Mouse (Mus musculus) left cerebral cortex, postnatal 36 days (tissue): ENCODE measurements around the gene Vezt. TPM values are rescaled to one million over a fixed set of nuclear protein-coding genes. Genes with fewer than 3 reads are reported as not detected.
A peak's percentile ranks its signal among the peaks of the same experiment; 100 is the strongest.

Experiments
- DNase-seq, 2 experiments: peaks; one replicate each; pipeline ENCODE4 v3.0.0; 2021 to 2022; ENCODE audit warnings: low spot score in 2 of 2, mixed read lengths in 1 of 2
- intact Hi-C: fragments of 180-260 bp; cut with DNase I; formaldehyde crosslinking; loops from one replicate; pipeline ENCODE4 v1.15.1; 2025
- total RNA-seq, 2 experiments: library from RNA; stranded (reverse); gene quantifications; 2 replicates each; pipeline ENCODE4 v1.2.3; 2021

The Vezt gene
- total RNA-seq, 2 experiments from 2014 or later, result 76.5 to 81.5 TPM

DNA sequence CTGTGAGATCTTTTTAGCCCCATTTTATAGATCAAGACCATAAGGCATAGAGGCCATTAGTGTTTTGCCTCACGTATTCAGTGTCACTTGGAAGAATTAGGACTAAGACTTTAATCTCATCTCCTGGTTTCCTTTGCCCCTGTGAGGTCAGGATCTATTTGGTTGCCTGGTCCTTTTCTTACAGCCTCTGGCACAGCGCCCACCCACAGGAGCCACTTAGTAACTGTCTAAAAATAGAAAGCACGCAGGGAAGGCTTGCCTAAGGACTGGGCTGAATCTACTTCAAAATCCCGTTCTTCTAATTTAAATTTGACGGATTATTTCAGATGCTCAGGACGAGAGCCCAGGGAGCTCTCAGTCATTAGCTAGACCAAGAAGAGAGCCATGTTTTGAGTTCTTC is 116.9 kb downstream of the Vezt start:
- intact Hi-C loops, result no loop called here
- no peak for DNase-seq

DNA sequence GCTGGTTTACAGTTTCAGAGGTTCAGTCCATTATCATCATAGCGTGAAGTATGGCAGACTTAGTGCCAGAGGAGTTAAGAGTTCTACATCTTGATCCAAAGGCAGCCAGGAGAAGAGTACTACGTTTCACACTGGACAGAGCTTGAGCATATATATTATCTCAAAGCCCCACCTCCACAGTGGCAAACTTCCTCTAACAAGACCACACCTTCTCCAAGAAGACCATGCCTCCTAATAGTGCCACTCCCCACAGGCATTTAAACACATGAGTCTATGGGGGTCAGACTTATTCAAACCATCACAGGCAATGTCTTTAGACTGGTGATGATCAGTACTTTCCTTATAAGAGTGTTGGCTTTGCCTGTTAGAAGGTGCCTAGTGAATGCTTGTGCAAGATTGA is 117.5 kb downstream of the Vezt start:
- intact Hi-C loops, result no loop called here
- no peak for DNase-seq

DNA sequence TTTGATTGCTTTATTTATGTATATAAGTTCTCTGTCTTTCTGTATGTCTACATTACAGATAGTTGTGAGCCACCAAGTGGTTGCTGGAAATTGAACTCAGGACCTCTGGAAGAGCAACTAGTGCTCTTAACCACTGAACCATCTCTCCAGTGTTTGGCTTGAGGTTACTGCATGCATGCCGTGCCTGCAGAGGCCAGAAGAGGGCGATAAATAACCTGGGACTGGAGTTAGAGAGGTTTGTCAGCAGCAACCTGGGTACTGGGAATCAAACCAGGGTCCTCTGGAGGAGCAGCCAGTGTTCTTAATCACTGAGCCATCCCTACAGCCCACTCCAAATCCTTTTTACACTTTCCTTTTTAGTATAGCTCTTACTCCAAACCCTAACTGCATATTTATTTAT is 118.8 kb downstream of the Vezt start:
- intact Hi-C loops, result no loop called here
- DNase-seq, result no peak

DNA sequence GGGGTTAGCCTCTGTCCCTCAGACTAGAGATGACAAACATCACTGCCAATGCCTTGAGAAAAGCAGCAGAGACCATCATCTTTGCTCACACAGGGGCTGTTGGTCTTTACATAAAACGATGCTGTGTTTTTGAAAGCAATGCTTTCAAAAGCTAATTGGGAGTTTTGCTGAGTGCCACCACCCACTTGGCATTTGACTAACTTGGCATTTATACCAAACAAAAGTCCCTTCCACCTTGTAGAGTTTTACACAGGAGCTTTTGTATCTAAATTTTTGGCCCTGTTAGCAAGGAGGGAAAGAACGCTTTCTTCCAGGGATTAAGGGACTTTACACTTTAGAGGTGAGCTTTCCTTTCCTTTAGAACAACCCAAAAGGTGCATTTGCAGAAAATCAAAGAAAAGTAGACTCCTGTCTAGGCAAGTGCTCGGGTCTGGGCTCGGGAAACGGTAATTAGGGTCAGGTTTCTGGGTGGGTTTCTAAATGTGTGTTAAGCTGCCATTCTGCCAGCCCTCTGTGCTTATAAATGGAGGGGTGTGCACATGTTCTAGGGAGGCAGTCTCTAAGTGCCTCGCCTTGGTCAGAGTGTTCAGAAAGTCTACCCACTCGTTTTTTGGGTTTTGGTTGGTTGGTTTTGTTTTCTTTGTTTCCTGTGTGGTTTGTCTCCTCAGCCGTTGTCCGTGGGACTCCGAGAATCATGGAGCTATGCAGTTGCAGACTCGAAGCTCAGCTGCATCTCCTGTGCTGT is 119.9 kb downstream of the Vezt start:
- no peak for DNase-seq
- intact Hi-C loops, result no loop called here

DNA sequence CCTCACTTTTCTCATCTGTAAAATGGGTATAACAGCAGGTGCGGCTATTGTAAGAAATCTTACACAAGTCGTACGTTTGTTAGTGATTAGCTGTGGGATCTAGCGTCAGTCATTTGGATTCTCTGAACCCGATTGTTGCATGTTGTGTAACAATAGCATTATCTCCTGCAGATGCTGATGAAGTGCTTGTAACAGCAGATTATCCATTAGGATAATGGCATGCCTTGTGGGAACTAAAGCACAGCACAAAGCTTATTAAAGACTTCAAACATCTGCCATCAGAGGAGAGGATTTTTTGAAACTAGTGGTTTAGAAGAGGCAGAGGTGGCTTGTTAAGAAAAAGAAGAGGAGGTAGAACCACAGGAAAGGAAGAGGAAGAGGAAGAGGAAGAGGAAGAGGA is 122.1 kb downstream of the Vezt start:
- no peak for DNase-seq
- intact Hi-C loops, result no loop called here

DNA sequence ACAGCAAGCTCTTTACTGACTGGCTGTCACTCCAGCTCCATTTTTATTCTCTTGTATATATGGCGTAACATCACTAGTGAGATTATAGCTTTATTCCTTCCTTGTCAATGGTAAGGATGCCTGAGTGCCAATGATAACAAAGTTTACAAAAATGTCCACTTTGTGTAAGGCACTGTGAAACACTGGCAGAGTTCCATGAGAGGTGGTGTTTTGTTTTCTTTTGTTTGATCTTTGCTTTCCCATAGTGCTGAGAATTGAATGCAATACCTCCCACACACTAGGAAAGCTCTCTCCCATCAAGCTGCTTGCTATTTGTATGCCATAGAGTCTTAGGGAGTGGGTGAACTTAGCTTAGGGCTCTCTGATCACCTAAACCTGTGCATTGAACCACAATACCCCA is 122.7 kb downstream of the Vezt start:
- intact Hi-C loops, result no loop called here
- DNase-seq, result no peak

DNA sequence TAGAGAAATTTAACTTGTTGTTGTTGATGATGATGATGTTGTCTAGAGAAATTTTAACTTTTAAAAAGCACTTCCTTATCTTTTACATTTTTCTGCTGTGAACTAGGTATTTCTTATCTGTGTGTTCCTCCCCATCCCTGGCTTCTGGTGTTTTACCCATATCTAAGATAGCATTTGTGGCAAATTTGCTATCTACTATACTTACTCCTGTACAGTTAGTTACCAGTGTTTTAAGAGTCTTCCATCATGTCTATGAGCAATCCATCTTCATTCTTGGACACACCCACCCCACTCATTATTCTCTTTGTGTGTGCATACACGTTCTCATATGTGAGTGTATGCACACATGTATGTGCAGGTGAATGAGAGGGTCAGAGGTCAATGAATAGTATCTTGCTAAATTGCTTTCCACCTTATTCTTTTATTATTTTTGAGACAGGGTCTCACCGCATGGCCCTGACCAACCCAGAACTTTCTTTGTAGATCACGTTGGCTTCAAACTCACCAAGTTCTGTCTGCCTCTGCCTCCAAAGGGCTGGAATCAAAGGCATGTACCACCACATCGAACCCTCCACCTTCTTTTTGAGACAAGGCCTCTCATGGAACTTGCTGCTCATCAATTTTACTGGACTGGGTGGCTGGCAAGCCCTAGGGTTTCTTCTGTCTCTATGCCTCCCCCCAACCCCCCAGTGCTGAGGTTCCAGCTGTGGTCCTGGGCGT is 123.3 kb downstream of the Vezt start:
- DNase-seq, result no peak
- intact Hi-C loops, result no loop called here

DNA sequence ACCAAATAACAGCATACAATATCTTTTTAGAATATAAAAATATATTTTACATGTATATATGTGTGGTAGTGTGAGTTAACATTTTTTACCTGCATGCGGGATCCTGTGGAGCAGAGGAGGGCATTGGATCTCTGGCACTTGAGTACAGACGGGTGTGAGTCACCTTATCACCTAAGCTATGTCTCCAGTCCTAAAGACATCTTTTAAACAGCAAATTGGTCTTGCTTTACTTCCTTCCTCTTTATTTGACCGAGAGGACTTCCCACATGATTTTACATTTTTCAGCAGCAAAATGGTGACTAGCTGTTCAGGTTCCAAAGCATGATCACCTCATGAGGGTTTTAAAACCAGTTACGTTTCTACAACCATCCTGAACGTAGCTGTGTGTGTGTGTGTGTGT is 124.3 kb downstream of the Vezt start:
- DNase-seq, result no peak
- intact Hi-C loops, result no loop called here

DNA sequence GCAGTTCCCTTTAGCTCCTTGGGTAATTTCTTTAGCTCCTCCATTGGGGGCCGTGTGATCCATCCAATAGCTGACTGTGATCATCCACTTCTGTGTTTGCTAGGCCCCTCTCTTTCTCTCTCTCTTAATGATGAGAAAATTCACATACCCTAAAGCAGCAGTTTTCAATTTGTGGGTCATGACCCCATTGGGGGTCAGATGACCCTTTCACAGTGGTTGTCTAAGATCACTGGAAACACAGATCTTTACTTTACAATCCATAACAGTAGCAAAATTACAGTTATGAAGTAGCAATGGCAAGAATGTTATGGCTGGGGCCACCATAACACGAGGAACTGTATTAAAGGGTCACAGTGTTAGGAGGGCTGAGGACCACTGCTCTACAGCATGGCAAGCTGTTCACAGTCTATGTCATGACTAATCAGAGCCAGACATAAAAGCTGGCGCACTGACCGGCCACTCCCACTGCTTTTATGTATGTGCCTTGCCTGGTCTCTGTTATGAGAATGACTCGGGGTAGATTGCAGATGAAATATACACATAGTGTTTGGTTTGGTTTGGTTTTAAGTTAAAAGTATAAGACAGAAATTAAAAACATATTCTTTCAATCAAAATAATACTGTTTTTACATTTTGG is 125.7 kb downstream of the Vezt start:
- DNase-seq, result no peak
- intact Hi-C loops, result no loop called here

DNA sequence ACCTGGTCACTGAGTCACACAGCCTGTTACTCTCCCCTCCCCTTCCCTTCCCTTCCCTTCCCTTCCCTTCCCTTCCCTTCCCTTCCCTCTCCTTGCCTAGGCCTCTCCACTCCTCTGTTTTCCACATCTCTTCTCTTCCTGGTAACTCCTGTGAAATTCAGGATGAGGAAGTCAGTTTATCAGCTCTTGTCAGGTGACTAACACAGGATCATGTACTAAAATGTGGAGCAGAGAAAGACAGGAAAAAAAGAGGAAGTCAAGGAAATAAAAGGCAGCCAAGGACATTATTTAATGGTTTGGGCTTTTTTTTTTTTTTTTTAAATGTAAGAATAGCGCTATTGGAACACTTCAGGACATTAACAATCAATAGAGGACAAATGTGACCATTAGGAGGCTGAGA is 126.6 kb downstream of the Vezt start:
- intact Hi-C loops, result no loop called here

DNA sequence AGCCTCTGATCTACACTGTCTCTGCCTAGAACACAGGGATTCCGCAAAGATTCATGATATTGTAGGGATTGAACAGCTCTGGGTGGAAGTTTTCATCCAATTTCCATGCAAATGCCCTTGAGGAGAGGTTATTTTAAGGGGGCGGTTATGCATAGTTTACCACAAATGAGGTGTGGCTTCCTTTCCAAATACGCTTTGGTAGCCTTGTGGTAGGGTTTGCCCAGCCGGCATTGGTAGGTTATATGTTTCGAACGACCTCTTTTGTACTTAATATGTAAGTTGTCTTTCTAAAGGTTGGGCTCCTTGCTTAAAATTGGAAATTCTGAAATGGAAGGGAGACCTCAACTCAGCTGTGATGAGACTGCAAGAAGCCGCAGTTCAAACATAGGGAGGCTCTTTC is 127.1 kb downstream of the Vezt start:
- intact Hi-C loops, result no loop called here

More for the DNA sequence above, 126.6 kb downstream of the Vezt start:
- DNase-seq, result no peak

DNA sequence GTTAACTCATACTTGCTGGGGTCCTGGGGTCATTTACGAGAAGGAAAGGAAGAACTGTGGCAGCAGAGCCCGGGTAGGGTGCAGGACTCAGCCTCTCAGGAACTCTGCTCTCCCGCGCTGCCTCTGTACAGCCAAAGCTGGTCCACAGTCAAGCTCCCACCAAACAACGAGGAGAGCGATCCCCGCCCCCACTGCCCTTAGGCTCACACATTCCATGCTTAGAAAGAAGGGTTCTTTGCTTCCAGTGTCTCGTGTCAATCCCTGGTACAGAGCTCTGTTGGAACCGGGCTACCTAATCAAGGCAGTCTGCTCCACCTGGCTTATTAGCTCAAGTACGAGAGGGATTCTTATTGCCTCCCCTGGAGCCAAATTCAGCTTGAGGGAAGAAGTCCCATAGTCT is 128.2 kb downstream of the Vezt start:
- intact Hi-C loops, result no loop called here

More for the DNA sequence above, 127.1 kb downstream of the Vezt start:
- DNase-seq, result no peak

DNA sequence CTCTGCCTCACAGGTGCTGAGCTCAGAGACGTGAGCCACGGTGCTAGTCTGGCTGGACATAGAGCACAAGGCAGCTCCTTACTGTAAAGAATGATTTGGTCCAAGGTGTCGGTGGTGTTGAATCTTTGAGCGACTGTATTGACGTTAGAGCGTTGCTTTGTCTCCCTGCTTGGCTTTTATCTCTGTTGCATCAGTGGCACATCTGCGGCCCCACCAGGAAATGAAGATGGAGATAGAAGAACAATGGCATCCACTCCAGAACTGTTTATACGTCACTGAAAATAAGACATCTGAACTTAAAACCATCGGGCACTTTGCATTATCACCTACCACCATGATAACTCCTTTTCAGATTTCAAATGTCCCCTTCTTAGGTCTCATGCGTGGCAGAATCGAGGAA is 135.7 kb downstream of the Vezt start:
- DNase-seq, result no peak
- intact Hi-C loops, result no loop called here

More for the DNA sequence above, 128.2 kb downstream of the Vezt start:
- no peak for DNase-seq

DNA sequence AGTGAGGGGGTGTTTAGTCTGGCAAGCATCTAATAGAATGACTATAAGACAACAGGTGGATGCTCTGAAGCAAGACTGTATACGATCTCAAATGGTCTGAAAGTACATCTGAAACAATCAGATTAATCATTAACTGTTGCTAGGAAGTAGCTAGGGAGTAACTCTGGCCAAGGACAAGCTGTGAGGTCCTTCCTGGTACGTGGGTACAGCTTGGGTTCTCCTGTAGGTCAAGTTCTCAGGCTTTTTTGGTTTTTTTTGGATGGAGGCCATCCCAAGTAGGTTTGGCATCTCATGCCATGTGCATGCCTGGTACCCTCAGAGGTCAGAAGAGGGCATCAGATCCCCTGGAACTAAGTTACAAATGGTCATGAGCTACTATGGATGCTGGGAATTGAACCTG is 136.3 kb downstream of the Vezt start:
- intact Hi-C loops, result no loop called here
- no peak for DNase-seq

DNA sequence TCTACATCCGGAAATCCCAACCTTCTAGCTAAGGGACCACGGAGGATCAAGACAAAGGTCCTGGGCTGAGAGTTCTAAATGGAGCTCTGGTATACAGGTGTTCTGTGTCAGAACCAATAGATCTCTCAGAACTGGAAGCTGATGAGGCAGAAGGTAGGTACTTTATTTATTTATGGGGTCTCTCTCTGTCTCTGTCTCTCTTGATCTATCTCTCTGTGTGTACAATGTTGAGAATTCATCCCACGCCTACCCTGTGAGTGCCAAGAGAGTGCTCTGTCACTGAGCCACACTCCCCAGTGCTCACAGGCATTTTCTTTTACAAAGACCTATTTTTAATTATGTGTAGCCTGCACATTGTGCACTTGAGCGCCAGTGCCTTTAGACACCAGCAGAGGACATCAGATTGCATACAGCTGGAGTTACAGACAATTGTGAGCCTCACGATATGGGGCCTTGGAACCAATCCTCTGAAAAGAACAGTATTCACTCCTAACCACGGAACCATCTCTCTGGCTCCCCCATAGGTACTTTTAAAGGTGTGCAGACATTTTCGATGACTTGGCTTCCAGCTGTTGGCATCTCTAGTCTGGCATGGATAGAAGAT is 138.5 kb downstream of the Vezt start, which contains the start of gene Metap2:
Gene Metap2, minus strand, starts transcription at position 51 of the 604 bp plus-strand sequence.
- intact Hi-C loops, result no loop called here
- no peak for DNase-seq

DNA sequence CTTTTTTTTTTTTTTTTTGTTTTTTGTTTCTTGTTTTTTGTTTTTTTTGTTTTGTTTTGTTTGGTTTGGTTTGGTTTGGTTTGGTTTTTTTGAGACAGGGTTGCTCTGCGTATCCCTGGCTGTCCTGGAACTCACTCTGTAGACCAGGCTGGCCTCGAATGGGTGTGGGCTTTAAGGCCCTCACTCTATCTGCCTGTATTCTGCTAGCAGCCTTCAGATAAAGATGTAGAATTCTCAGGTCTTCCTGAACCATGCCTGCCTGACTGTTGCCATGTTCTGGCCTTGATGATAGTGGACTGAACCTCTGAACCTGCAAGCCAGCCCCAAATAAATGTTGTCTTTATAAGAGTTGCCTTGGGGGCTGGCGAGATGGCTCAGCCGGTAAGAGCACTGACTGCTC is 143.1 kb downstream of the Vezt start:
- intact Hi-C loops, result no loop called here
- no peak for DNase-seq

DNA sequence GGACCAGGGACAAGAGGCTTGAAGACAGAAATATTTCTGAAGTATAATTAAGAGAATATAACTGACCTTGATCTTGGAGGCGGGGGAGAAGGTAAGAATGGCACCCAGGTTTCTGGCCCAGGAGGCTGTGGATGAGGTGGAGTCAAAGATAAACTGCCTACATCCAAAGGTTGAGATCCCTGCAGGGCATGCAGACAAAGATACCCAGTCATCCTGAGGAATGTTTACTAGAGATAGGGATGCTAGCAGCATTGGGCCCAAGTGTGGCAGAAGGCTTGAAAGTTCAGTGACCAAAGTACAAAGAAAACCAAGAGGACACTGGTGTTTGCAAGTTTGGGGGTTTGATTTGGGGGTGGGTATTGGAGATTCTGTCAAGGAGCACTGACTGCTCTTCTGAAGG is 144.6 kb downstream of the Vezt start:
- intact Hi-C loops, result no loop called here
- no peak for DNase-seq

DNA sequence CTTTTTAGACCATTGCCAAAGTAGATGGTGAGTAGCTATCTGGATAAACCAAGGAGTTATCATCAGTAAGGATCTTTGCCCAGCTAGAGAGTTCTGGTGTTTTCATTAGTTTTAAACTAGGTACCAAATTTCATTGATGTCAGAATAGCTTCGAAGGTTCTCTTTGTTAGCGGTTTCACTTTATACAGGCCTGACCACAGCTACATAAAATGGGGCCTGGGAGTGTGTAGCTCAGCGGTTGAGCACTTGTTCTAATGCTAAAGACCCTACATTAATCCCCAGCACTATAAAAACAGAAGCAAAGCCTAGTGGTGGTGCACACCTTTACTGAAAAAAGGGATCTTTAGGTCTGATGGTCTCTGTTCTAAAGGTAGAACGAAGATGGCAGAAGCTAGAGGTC is 145.1 kb downstream of the Vezt start:
- intact Hi-C loops, result no loop called here
- no peak for DNase-seq

DNA sequence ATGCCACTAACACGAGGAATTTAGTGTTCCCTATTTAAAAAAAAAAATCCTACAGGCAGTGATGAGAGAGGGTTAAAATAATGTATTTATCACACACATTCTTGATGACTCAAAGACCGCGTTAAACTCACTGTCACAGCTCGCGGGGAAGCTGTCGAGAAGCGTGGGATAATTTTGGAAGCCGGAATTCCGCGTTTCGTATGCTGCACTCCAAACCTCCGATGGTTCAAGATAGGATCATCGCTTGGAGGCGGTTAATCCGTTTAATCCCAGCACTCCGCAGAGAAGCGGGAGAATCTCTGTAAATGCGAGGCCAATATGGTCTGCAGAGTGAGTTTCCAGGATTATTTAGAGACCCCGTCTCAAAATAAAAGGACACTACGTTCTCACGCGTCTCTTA is 145.6 kb downstream of the Vezt start:
- intact Hi-C loops, result loop anchor here (10.0 kb wide), 1 partner anchor 255 kb away; the partner anchor contains the start of gene Nr2c1
- no peak for DNase-seq

DNA sequence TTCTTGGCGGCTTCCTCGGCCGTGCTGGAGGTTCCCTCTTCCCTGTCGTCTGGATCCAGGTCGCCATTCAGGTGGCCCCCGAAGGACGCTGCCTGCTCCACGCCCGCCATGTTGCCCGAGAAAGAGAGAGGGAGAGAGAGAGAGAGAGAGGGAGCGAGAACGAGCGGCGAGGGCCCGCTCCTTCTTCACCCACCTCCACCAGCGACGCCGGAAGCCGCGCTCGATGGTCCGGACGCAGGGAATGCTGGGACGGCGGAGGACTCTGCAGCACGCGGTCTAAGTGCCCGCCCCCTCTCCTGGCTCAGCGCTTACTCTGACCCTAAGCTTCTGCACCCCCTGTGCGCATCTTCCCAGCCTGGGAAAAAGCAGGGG is 146.1 kb downstream of the Vezt start:
- intact Hi-C loops, result loop anchor here (10.0 kb wide), 1 partner anchor 255 kb away; the partner anchor contains the start of gene Nr2c1

More for the DNA sequence above, 146.1 kb downstream of the Vezt start:
- DNase-seq, result peak; percentile 92
